Mouse (Mus musculus) forebrain, embryonic 14.5 days (tissue): ENCODE measurements around the gene Wars2. TPM values are rescaled to one million over a fixed set of nuclear protein-coding genes. Genes with fewer than 3 reads are reported as not detected.

Experiments used
- ATAC-seq: fragments of 200-750 bp; cut with Nextera tagmentation; 2 replicates; pipeline ENCODE4 v1.8.0; 2017; ENCODE audit warnings: mild to moderate bottlenecking, moderate library complexity
- DNase-seq: peaks from one replicate; pipeline ENCODE4 v3.0.0-alpha.2; 2015; ENCODE audit warnings: low spot score
- H3K27ac ChIP-seq: fragments of 300-500 bp; sonication (generic); 2 replicates; pipeline ENCODE4 v1.5.1; 2014; ENCODE audit warnings: low read depth, mild to moderate bottlenecking, control low read depth, low read length, moderate library complexity
- H3K27me3 ChIP-seq: fragments of 300-500 bp; sonication (generic); replicated peaks from 2 replicates; pipeline ENCODE4 v1.6.1; 2014; ENCODE audit warnings: low read length, control low read depth, mixed read lengths; ENCODE audit not compliant: control insufficient read depth, insufficient read depth
- H3K36me3 ChIP-seq: fragments of 300-500 bp; sonication (generic); 2 replicates; pipeline ENCODE4 v1.6.1; 2014; ENCODE audit warnings: low read length, control low read depth; ENCODE audit not compliant: control insufficient read depth, insufficient read depth
- H3K4me1 ChIP-seq: fragments of 300-500 bp; sonication (generic); 2 replicates; pipeline ENCODE4 v1.6.1; 2014; ENCODE audit warnings: antibody characterized with exemption, low read length, control low read depth; ENCODE audit not compliant: control insufficient read depth, insufficient read depth
- H3K4me2 ChIP-seq: fragments of 300-500 bp; sonication (generic); 2 replicates; pipeline ENCODE4 v1.6.1; 2014; ENCODE audit warnings: mild to moderate bottlenecking, control low read depth, low read length
- H3K4me3 ChIP-seq: fragments of 300-500 bp; sonication (generic); 2 replicates; pipeline ENCODE4 v1.5.1; 2014; ENCODE audit warnings: low read depth, low read length, control low read depth
- H3K9ac ChIP-seq: fragments of 300-500 bp; sonication (generic); 2 replicates; pipeline ENCODE4 v1.6.1; 2014; ENCODE audit warnings: mild to moderate bottlenecking, low read length, control low read depth, moderate library complexity
- H3K9me3 ChIP-seq: fragments of 300-500 bp; sonication (generic); replicated peaks from 2 replicates; pipeline ENCODE4 v1.6.1; 2016; ENCODE audit warnings: low read length, control low read depth, mixed read lengths; ENCODE audit not compliant: control insufficient read depth
- WGBS: fragments of 180-500 bp; shearing (Covaris S2); extraction: QIAGEN DNeasy Blood & Tissue Kit; methylation state at CpG from one replicate; pipeline ENCODE4 v1.1.7; 2014; 5-methylcytosine and 5-hydroxymethylcytosine counted together
- polyA plus RNA-seq: library from polyadenylated mRNA; unstranded; fragments of >200 nt; fragmentation: Nextera tagmentation; extraction: Ambion mirVana; gene quantifications from 2 replicates; pipeline ENCODE4 v1.2.1, GENCODE M21; 2014

The Wars2 gene
- polyA plus RNA-seq, 1 experiment from 2014 or later = 4.9 TPM

DNA sequence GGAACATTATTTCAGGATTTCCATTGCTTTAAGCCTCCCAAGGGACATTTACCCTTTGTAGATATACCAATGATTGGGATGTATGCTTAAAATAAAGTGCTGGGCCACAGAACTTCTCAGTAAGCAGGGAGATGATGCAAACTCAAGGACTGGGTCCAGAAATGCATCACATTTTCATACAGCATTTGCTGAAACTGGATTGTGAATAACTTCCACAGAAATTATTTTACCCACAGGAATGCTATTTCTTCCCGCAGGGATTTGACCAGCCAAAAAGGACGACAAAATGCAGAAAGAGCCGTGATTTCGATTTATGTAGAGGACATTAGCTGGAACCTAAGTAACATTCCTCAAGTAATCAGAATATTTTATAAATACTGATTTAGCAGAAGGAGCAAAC is 7.0 kb upstream of the Wars2 start:
- H3K27me3 ChIP-seq = no peaks in the 10 kb centered on the region
- H3K36me3 ChIP-seq = no peaks in the 10 kb centered on the region
- ATAC-seq (no peak), DNase-seq (no peak)
- no peak overlapping the region for H3K4me3 ChIP-seq
- H3K4me1 ChIP-seq = no peaks in the 10 kb centered on the region
- WGBS = 99% methylated on average over 4 of the region's 4 CpGs
- H3K9ac ChIP-seq = no peak overlapping the region
- no peak overlapping the region for H3K27ac ChIP-seq
- H3K4me2 ChIP-seq = no peak overlapping the region
- no peaks in the 10 kb centered on the region for H3K9me3 ChIP-seq

DNA sequence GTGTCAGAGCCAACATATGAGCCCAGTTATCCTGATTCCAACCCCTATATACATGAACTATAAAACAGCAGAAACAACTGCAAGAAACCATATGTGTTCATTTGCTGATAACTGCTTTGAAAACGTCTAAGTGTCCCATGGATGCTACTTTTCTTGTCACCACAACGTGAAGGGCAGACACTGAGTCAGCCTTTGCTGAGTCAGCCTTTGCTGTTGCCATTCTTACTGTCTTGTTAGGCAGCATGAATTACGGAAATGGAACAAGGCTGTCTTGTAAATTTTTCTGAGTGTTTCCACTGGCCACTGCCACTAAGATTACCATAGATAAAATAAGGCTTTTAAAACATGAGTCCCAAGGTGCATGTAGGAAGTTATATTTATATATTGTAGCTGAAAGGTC is 7.0 kb downstream of the Wars2 start:
- no peak for ATAC-seq
- DNase-seq = no peak
- H3K4me3 ChIP-seq = no peak overlapping the region
- H3K9me3 ChIP-seq = no peaks in the 10 kb centered on the region
- H3K4me1 ChIP-seq = no peaks in the 10 kb centered on the region
- H3K4me2 ChIP-seq = no peak overlapping the region
- 83% methylated on average over 3 of the region's 3 CpGs for WGBS
- no peak overlapping the region for H3K27ac ChIP-seq
- no peak overlapping the region for H3K9ac ChIP-seq
- no peaks in the 10 kb centered on the region for H3K27me3 ChIP-seq
- no peaks in the 10 kb centered on the region for H3K36me3 ChIP-seq

DNA sequence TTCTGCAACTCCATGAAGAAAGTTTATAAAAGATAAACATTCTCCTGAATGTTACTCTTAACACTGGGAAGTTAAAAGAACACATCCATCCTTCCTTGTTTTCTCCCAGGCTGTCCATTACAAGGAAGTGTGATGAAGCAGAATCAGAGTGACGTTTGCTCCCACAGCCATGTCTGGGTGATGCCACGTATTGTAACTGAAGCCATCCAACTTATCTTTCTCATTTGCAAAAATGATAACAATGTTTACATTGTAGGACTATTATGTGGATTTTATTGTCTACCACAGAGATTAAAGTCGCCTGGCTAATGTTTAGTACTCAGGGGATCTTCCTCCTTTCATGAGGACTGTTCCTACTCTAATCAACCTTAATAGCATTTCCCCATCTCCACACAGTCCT is 8.2 kb downstream of the Wars2 start:
- 78% methylated on average over 3 of the region's 3 CpGs for WGBS
- ATAC-seq = no peak
- H3K27ac ChIP-seq = no peak overlapping the region

DNA sequence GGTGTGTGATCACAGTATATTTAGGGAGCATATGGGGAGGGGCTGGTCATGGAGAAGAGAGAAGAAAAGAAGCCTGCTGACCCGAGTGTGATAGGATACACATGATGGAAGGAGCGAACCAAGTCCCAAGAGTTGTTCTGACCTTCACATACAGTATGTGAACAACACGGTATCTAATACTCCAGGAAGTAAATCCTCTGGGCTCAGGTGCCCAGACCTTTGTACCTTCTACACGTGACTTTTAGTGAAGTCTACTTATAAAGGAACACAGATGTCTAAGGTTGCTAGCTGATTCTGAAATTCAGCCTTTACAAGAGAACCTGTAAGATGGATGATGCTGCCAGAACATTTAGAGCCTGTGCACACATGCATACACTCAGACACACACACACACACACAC is 15.4 kb downstream of the Wars2 start:
- Histone ChIP-seq H3K4me2 (no peak overlapping the region), H3K27me3 (no peaks in the 10 kb centered on the region), H3K9ac (no peak overlapping the region), H3K4me1 (peaks cover 16% of the 10 kb centered on the region; the same call in 1 of the 2 replicates), H3K9me3 (0 out of 2 replicates have a peak, but pooled peaks cover 3% of the 10 kb centered on the region), H3K4me3 (no peak overlapping the region), H3K27ac (no peak overlapping the region), H3K36me3 (no peaks in the 10 kb centered on the region)
- WGBS = 94% methylated on average over 4 of the region's 4 CpGs
- DNase-seq (no peak), ATAC-seq (peak; percentile 29; the same call in 1 of the 2 replicates)

More for the DNA sequence above, 8.2 kb downstream of the Wars2 start:
- H3K4me1 ChIP-seq = no peaks in the 10 kb centered on the region
- H3K4me3 ChIP-seq = no peak overlapping the region
- H3K27me3 ChIP-seq = no peaks in the 10 kb centered on the region
- no peak for DNase-seq
- no peaks in the 10 kb centered on the region for H3K36me3 ChIP-seq
- no peak overlapping the region for H3K9ac ChIP-seq
- no peak overlapping the region for H3K4me2 ChIP-seq
- no peaks in the 10 kb centered on the region for H3K9me3 ChIP-seq

DNA sequence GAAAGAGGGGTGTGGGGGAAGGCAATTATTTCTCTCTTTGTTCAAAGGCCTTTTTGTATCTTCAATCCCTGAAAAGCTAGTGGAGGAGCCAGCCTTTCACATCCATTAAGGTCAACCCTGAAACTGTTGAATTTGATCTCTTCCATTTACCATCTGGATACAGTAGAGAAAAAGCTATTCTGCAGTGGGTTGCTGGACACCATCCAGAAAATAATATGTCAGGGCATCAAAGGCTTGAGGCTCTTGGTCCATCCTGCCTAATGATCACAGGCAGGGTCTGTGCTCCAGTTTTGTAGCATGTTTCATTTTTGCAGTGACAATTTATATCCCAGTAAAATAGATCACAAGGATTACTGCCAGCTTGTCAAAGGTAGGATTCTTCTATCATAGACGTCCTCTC is 16.1 kb downstream of the Wars2 start:
- ATAC-seq = peak; percentile 68
- Histone ChIP-seq H3K9ac (no peak overlapping the region; the same call in 1 of the 2 replicates), H3K27me3 (no peaks in the 10 kb centered on the region), H3K4me2 (no peak overlapping the region), H3K4me1 (peaks cover 16% of the 10 kb centered on the region; the same call in 1 of the 2 replicates), H3K36me3 (no peaks in the 10 kb centered on the region), H3K27ac (no peak overlapping the region), H3K9me3 (0 out of 2 replicates have a peak, but pooled peaks cover 3% of the 10 kb centered on the region), H3K4me3 (no peak overlapping the region)
- peak; percentile 66 for DNase-seq
- WGBS = 26% methylated on average over 1 of the region's 1 CpGs

DNA sequence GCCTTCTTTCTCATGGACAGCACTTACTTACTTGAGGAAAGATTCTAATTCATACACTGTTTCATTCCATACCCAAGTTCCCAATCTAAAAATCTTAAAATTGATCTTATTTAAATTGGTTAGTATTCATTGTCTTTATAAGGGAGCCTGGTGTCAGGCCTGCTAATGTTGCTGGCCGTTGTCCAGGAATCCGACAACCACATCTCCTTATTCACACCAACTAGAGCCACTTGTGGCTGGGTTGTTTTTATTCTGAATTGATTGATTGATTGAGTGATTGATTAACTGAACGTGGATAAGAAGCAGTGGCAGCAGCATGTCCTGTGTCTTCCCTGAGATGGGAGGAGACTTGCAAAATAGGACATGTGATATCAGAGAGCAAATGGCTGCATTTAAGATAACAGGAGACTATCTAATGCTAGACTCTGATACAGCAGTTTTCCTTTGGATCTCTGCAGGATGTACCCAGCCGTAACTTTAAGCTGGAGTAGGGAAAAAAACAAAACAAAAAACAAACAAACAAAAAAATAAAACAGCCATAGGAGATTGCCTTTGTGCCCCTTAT is 16.7 kb downstream of the Wars2 start:
- peak; percentile 52 for ATAC-seq
- 42% methylated on average over 4 of the region's 4 CpGs for WGBS

DNA sequence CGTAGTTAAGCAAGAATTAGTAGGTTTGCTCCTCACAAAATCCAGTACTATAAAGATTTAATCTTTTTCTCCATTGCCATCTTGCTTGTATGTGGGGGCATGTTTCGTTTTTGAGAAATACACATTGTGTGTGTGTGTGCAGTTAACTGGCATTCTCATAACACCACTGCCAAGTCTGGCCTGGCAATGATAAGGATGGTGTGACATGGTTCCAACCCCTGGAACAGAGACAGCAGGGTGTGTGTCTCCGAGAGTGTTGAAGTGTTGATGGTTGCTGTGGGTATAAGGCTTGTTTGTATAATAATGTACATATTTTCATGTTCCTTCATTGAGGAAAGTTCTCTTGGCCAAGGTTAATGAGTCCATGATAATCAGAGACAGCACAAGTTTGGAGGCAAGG is 19.1 kb downstream of the Wars2 start:
- ATAC-seq = no peak
- 96% methylated on average over 3 of the region's 3 CpGs for WGBS

More for the DNA sequence above, 16.7 kb downstream of the Wars2 start:
- Histone ChIP-seq H3K36me3 (no peaks in the 10 kb centered on the region), H3K27ac (no peak overlapping the region), H3K9ac (no peak overlapping the region), H3K9me3 (0 out of 2 replicates have a peak, but pooled peaks cover 3% of the 10 kb centered on the region), H3K27me3 (no peaks in the 10 kb centered on the region), H3K4me1 (peaks cover 16% of the 10 kb centered on the region; the same call in 1 of the 2 replicates), H3K4me3 (no peak overlapping the region), H3K4me2 (no peak overlapping the region)
- DNase-seq = peak; percentile 38

DNA sequence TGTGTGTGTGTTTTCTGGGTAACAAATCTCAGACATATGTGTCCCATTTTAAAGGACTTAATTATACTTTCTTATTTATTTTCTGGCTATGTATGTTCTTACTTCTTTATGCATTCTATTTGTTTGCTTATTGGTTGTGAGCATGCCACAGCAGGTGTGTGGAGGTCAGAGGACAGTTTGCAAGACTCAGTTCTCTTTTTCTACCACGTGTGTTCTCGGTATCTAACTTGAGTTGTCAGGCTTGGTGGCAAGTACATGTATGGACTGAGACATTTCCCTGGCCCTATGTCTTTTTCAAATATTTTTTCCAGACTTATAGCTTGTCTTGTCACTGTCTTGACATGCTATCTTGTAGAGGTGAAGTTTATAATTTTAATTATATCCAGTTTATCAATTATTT is 21.3 kb downstream of the Wars2 start:
- H3K4me2 ChIP-seq = no peak overlapping the region
- no peaks in the 10 kb centered on the region for H3K27me3 ChIP-seq
- ATAC-seq (no peak), DNase-seq (no peak)
- H3K36me3 ChIP-seq = no peaks in the 10 kb centered on the region
- no peak overlapping the region for H3K4me3 ChIP-seq
- peaks cover 10% of the 10 kb centered on the region; the same call in 1 of the 2 replicates for H3K4me1 ChIP-seq
- WGBS = 82% methylated on average over 2 of the region's 2 CpGs
- H3K9ac ChIP-seq = no peak overlapping the region
- H3K9me3 ChIP-seq = 0 out of 2 replicates have a peak, but pooled peaks cover 3% of the 10 kb centered on the region
- H3K27ac ChIP-seq = no peak overlapping the region

More for the DNA sequence above, 19.1 kb downstream of the Wars2 start:
- no peak overlapping the region for H3K27ac ChIP-seq
- no peak for DNase-seq
- H3K36me3 ChIP-seq = no peaks in the 10 kb centered on the region
- no peak overlapping the region for H3K4me2 ChIP-seq
- H3K27me3 ChIP-seq = no peaks in the 10 kb centered on the region
- H3K9me3 ChIP-seq = 0 out of 2 replicates have a peak, but pooled peaks cover 3% of the 10 kb centered on the region
- peaks cover 16% of the 10 kb centered on the region; the same call in 1 of the 2 replicates for H3K4me1 ChIP-seq
- no peak overlapping the region for H3K4me3 ChIP-seq
- H3K9ac ChIP-seq = no peak overlapping the region

DNA sequence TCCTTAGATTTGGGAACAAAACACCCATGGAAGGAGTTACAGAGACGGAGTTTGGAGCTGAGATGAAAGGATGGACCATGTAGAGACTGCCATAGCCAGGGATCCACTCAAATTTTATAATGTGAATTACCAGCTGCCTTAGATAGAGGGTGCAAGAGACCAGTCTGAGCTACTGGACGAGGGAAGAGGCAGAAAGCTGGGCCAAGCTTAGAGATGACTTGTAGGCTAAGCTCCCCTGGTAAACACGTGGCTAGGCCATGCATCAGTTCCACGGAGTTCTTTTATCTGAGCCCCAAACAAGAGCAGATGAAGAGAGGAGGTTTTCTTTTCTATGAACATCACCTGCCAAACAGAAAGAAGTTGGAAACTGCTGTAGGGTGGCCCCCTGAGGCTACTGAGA is 26.9 kb downstream of the Wars2 start:
- WGBS = 63% methylated on average over 4 of the region's 4 CpGs
- Histone ChIP-seq H3K27ac (no peak overlapping the region), H3K4me1 (no peaks in the 10 kb centered on the region), H3K9ac (no peak overlapping the region), H3K4me3 (no peak overlapping the region), H3K9me3 (no peaks in the 10 kb centered on the region), H3K27me3 (no peaks in the 10 kb centered on the region), H3K4me2 (no peak overlapping the region), H3K36me3 (no peaks in the 10 kb centered on the region)
- DNase-seq (no peak), ATAC-seq (no peak)
